Mouse (Mus musculus) stomach, postnatal 0 days (tissue): Measurements from ENCODE around the gene Ckb.

ENCODE experiments used
- CTCF ChIP-seq: IDR thresholded peaks from 2 replicates; pipeline ENCODE4 v1.5.1; 2016; ENCODE audit warnings: antibody characterized with exemption, low read depth, mild to moderate bottlenecking, moderate library complexity
- EP300 ChIP-seq: optimal IDR thresholded peaks from 2 replicates; pipeline ENCODE3; 2016; ENCODE audit warnings: antibody characterized with exemption

GRCm38 (mm10) chr12:111671431-111671902 lies 671 bp downstream of the Ckb start:
- TF ChIP-seq CTCF (no peak), EP300 (no peak)
